Mouse (Mus musculus) skeletal muscle tissue, adult 2 months (tissue): ENCODE measurements around the gene Igsf6.

Source experiments
- DNase-seq: peaks from one replicate; pipeline ENCODE4 v3.0.0-alpha.2; 2012; ENCODE audit warnings: low read depth, low spot score

Gene Igsf6

DNA sequence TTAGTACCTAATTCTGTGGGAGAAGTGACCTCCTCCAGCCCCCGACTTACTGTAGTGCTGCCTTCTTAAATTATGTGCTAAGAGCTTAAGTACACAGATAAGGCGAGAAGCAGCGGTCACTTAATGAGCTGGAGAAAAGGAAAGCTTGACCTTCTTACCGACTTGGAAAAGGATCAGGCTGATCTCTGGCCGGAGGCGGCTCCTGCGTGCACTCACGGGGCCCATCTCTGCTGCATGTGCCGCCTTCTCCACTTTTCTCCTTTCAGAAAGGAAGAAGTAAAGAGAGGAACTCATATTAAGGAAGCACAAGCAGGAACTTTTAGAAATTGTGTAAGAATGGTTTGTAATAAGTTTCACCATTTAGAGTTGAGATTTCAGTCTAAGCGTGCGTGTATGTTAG lies at the start of gene Igsf6:
Gene Igsf6, minus strand, starts transcription at position 292 of the 400 bp plus-strand sequence.
- DNase-seq, result no peak

DNA sequence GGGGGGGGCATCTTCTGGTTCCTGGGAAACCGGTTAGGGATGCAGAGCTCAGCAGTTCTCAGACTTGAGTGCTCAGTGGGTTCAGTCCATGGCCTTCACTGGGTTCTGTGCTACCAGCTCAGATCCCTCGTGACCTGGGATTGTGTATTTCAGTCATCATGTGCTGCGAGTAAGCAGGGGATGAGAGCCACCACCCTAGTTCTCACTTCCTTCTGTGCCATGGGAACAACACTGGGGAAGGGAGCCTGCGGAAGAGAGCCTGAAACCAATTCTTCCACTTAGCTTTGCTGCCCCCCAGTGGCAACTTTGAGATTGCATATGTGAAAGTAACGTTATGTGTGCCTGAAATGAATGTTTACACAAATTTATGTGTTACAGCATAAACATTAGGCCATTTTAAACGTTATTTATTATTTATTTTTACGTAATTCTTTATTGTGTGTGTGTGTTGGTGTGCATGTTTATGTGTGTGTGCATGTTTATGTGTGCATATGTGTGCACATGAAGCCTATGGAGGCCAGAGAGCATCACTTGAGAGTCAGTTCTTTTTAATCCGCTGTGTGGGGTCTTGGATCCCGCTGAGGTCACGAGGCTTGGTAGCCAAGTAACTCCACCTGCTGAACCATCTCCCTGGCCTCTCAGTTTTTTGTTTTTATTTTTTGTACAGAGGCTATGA lies 45.9 kb upstream of the Igsf6 start:
- peak; percentile 73 for DNase-seq

DNA sequence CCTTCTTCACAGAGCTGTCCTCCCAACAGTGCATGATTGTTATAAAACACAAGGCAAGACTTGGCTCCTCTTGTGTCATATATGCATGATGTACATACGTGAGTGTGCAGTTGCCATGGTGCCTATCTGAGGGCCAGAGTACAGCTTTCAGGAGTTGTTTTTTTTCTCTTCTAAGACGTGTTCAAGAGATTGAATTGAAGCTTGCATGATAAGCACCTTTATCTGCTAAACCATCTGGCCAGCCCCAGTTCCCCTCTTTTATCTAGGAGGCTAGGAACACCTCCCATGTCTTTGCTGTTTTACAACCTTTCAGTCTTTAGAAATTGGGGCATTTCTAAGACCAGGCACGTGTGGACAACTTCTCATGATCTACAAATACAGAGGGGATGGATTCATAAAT lies 37.4 kb upstream of the Igsf6 start:
- DNase-seq, result no peak

DNA sequence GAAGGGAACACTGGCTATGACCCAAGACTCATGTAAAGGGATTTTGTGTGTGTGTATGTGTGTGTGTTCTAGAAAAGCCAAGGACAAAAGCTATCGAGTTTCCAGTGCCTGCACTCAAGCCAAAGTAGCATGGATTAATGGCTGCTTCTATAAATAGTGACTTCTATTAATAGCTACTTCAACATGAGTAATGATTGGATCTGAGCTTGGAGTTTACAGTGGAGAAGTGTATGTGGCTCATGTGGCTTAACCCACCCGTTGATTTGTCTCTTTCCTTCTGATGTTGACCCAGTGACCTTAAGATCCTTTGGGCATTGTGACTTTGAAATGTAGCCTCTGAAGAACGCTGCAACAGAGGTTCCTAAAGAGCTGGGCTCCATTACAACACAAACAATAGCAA lies 36.9 kb upstream of the Igsf6 start:
- DNase-seq, result peak; percentile 36

DNA sequence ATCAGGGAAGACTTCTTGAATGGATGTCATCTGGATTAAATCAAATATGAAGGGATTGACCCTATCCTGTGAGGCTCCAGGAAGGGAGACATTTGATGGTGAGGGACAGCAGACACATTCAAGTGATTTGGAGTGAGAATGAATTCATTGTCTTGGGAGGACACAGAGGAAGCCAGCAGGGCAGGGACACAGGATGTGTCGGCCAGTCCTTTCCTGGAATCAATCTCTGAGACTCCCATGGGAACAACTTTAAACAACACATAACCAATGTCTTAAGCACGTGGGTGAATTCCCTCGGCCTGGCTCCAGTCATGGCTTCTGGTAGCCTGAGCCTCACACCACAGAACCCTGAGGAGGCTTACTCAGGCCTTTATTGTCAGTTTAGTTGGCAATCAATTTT lies 33.5 kb upstream of the Igsf6 start:
- DNase-seq, result peak; percentile 19

DNA sequence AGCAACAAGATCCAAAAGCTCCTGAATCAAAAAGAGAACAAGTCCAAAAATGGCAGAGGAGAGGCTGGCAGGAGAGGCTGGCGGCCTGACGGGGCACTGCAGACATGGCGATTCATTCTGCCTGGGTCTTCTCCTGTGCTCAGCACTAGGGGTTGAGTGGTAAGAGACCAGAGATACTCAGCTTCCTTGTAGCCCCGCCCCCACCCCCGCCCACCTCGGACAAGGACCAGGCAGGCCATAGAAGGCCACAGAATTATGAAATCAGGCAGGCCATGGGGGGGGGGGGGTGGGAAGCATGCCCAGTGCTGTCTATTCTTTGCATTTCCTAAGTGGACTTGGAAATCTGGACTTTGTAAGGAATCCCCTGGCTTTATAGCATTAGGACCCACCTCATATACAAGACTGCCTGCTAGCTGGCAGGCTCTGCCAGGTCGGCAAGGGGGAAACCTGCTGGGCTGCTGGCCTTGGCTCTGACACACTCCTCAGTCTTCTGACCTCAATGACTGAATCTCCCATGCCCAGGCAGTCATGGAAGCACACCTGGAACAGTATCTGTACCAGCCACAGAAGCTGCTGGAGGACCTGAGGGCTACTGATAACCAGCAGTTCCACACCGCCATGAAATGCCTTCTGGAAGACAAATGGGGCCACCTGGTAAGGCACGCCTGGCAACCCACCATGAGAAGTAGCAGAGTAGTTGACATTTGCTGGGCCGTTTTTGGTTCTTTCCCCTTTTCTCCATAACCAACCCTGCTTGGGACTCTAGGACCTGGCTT lies 24.4 kb upstream of the Igsf6 start:
- DNase-seq, result no peak

DNA sequence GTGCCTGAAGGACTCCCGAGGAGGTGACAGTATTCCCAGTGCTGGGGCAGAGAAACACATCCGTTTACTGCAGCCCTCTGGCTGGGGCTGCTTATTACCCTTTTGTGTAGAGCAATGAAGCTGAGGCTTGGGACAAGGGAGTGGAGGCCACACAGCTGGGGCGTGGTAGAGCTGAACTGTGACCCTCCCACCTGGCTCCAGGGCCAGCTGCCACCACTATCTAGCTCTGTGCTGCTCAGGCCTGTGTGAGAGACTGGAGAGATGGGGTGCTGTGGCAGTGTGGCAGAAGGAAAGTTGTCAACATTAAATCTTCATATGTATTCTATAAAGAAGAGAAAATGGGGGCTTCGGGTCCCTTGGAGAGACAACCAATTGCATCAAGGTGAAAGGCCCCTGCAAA lies 18.7 kb upstream of the Igsf6 start:
- DNase-seq, result no peak

DNA sequence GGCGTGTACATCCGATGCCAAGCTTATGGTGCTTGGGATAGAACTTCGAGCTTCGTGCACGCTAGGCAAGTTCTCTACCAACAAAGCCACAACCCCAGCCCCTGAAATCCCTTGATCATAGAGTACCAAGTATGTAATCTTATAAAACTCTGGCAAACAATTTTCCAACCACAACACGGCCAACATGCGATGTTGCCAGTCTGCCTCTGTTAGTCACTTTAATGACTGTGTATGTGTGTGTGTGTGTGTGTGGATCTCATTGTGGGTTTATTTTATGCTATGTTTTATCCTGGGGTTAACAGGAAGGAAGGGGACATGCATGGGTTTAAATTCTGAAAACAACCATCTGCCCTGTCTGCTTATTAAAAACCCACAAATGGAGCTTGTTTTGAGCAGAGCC lies 16.4 kb upstream of the Igsf6 start:
- DNase-seq, result no peak

DNA sequence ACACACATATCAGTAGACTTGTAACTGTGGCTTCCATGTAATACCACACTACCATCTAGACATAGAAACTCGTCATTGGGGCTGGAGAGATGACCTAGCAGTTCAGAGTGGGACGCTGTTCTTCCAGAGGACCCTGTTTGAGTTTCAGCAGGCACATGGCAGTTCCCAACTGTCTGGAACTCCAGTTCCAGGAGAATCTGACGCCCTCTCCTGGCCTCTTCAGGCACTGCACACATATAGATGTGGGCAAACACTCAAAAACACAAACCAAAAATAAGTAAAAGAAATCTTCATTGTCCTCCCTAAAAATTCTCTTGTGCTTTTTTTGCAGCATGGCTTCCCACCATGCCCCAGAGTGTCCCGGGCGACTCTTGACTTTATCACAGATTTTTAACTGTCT lies 14.4 kb upstream of the Igsf6 start:
- no peak for DNase-seq

DNA sequence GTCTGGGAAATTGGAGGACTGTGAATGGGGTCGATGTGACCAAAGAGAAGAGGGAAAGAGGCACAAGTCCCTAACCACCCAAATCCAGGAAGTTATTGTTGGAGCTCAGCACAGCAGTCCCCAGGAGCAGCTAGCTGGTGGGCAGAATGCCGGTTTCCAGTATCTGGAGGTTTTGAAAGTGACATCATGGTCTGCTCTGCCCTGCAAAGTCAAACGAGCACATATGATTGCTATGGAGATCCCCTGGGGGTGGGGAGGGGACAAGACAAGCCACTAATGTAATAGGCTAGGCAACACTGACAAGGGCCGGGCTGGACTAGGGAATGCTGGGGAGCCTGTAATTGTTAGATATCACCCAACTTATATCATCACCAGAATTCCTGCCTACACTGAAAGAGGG lies 11.1 kb upstream of the Igsf6 start:
- no peak for DNase-seq

DNA sequence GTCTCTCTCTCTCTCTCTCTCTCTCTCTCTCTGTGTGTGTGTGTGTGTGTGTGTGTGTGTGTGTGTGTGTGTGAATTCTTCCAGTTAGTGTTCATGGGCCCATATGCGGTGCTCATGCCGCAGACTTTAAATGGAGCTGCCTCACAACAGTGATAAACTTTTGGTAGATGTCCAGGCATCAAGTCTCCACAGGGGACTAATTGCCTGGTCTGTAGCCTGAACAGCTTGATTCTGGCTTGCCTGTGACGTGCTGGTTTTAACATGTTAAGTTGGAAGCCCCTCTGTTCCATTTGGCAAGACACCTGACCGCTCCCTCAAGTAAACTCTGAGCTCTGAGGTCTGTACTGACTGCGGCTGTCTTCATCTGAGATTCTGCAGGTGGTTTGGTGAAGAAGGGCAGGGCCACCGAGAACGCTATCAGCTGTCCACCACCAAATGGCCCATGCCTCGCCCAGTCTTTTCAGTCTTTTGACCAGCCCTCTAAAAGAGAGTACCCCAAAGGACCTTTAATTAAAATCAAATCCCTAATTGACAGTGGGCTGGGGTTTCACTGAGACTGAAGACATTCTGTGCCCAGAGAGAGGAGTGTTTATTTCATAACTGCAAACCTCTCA lies 10.6 kb upstream of the Igsf6 start:
- DNase-seq, result no peak

DNA sequence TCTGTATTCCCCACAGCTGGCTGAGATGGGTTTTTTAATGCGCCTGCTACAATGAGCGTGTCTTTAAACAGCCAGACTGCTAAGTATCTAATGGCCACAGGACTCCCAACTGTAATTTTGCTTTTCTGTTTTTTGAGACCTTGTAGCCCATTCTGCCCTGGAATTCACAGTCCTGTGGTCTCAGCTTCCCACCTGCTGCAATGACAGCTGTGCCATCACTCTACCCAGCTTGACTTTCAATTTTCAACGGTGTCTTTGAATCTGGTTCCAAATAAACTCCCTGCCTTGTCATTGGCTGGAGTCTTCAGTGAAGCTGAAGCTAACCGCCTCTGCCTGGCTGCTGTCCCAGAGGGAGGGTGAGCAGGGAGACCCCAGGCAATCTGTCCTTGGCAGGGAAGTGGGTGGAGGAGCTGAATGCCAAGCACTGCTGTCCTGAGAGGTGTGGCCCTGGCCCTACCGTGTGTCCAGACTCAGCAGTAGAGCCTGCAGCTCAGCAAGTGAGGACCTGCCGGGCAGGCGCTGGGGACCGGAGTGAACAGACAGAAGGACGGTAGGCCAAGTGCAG lies 8.7 kb upstream of the Igsf6 start:
- no peak for DNase-seq

DNA sequence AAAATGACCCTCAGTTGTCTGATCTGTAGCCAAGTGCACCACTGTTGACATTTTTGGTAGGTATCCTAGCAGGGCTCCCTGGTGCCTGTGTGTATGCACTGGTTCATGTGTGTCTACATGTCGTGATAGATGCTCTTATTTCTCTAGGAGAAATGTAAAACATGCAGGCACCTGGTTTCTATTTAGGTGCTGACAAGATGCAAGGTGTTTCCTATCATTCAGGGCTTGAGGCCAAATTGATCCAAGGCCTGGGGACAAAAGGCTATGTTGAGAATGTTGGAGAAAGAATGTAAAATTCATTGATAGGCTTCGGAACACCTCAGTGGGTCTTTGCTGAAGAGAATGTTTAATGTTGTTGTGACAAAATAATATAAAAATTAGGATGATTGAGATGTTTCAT lies 7.4 kb upstream of the Igsf6 start:
- DNase-seq, result no peak

DNA sequence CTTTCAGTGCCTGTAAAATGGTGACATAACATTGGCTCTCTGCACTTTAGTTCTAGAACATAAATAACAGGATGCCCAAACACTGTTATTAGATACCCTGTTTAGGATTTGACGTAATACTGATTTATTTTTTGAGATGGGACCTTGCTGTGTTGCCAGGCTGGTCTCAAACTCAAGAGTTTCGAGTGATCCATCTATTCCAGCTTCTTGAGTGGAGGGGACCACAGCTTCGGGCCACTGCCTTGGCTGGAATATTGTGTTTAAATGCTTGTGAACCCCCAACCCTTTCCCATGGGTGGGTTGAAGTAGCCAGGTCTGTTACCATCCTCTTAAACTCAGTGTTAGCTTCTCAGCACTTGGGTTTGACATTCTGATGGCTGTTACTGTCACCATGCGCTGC lies 7.0 kb upstream of the Igsf6 start, which contains the start of gene Otoa:
Gene Otoa, plus strand, starts transcription at position 301 of the 400 bp plus-strand sequence.
- no peak for DNase-seq

DNA sequence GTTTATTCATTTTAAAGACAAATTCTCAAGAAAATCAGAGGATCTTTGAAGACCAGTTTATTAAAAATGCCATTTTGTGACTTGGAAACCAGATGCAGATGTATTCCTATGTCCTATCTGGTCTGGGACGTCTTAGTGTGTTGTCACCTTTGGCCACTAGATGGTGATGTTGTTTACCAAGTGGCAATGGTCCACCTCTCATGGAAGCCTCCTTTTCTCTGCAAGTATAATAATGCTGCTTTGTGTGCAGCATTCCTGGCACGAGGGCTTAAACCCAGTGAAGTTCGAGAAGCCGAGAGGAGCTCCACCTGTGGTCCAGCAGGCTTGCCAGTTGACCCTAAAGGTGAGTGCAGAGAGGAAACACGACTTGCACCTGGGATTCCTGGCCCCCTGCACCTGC lies 3.5 kb upstream of the Igsf6 start:
- peak; percentile 45 for DNase-seq

DNA sequence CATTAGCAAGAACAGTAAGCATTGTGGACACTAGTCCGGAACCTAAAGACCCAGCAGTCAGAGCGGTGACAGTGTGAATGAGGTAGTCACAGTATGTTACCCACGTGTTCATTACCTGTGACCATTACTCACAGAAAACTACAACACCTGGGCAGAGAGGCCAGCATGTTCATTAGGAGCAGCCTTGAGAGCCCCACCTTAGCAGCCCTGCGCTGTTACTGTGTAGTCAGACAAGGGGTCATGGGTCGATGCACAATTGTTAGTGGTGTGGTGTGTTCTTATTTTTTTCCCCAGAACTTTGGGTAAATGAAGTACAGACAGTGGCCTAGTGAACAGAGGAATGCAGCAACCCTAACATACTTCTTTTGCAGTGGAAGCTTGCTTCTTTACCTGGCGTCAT lies 2.9 kb upstream of the Igsf6 start:
- no peak for DNase-seq

DNA sequence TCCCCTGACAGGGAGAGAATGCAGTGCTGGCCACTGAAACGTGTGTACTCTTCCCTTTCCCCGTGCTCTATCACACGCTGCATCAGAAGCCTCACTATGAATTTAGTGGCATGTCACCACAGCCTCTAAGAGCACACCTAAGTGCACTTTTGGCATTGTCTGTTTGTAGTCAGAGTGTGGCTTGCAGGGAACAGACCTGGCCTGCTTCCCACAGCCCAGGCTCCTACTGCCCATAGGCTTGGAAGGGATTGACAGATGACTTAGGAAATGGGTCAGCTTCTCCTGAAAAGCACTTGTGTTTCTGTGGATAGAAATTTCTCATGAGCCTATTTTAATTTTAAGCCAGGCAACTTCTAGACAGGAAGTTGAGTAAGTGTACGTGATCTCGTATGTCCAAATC lies 1.0 kb upstream of the Igsf6 start:
- DNase-seq, result no peak

DNA sequence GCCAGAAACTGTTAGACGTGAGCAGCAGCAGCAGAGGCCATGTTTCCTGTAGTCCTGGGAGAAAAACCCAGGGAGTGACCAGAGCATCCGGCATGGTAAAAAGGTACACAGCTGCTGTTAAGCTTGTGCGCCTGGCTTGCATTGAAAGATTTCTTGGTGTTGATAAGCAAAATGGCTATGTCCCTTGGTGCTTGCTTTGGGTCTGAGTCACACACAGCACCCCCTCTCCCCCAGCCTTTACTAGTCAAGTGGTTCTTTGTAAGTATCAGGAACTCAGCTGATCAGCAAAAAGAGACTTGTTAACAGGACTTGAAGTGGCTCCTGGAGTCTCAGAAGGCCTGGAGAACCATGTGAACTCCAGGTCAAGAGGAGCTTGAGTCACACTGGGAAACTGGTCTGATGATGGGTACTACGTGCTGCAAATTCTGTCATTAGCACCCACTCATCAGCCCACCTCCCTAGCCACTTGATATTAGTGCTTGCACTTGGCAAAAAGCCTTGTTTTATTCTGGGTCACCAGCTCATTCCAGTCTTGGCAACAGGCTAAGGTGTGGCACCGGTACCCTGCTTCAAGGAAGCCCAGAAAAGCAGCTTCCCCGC lies 529 bp upstream of the Igsf6 start:
- no peak for DNase-seq

DNA sequence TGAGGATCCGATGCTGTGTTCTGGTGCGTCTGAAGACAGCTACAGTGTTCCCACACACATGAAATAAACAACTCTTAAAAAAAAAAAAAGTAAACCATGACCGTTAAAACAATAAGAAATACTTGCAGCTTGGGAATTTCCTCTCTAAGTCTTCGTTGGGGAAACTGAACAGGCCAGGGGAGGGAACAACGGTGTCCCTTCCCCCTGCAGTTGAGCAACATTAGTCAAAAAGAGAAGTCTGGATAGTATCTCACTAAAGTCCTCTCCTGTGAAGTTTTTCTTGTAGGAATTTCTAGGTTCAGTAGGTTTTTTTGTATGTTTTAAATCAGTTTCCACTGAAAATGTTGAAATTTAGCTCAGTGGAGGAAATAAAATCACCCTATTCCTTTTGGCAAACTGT lies 1.9 kb downstream of the Igsf6 start:
- no peak for DNase-seq

DNA sequence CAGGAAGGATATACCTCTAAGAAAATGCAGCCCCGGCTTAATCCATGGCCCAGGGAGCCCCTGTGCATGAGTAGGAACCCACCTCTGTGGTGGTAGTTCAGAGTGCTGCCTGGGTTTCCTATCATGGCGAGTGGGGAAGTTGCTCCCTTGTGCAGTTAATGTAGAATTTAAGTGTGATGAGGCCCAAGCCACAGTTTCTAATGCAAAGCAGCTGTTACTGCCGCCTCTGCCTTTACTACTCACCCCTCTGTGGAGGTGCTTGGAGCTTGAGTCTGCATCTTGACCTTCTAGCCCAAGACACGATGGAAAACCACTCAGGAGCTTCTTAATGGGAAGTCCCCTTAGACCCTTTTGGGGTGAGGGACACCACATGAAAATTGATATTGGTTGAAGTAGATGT lies 3.1 kb downstream of the Igsf6 start:
- no peak for DNase-seq

DNA sequence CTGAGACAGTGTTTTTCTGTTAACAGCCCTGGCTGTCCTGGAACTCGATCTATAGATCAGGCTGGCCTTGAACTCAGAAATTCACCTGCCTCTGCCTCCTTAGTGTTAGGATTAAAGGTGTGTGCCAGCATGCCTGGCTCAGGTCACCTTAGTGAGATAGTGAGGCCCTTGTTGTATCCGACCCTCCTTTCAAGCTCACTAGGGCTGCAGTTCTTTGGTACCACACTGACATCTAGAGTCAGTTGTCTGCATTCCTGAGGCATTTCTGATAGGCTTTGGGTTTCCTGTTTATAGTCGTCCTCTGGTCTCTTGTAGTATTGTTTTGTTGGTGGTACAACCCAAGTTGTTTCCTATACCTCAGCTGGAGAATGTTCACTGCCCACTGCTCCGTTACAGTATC lies 10.1 kb downstream of the Igsf6 start:
- no peak for DNase-seq
